Mouse (Mus musculus) c-Kit-positive CD71-positive TER-119-positive erythroid progenitor cells, embryonic 14.5 days (primary cell): ENCODE measurements around the gene Aktip.

Source experiments
- DNase-seq: peaks from one replicate; pipeline ENCODE4 v3.0.0-alpha.2; 2013; ENCODE audit warnings: low spot score

Gene Aktip

DNA sequence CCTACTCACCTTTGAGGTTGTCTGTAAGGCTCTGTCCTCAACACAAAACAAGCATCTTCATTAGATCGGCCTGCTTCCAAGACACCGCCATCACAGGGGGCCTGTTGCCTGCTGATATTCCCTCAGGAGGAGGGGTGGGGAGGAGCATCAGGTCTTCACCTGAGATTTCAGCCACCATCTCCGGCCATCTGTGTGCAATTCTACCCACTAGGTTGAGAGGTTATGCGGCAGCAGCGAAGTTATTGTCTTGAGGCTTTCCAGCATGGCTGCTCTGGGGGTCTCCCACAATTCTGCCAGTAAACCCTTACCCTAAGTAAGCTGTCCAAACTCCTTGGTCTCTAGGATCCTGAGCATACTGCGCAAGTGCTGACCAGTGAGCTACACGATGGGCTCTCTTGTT lies at the start of gene Aktip:
TSS of gene Aktip (minus strand) at position 101 of the 400 bp plus-strand sequence.
- DNase-seq, result no peak

DNA sequence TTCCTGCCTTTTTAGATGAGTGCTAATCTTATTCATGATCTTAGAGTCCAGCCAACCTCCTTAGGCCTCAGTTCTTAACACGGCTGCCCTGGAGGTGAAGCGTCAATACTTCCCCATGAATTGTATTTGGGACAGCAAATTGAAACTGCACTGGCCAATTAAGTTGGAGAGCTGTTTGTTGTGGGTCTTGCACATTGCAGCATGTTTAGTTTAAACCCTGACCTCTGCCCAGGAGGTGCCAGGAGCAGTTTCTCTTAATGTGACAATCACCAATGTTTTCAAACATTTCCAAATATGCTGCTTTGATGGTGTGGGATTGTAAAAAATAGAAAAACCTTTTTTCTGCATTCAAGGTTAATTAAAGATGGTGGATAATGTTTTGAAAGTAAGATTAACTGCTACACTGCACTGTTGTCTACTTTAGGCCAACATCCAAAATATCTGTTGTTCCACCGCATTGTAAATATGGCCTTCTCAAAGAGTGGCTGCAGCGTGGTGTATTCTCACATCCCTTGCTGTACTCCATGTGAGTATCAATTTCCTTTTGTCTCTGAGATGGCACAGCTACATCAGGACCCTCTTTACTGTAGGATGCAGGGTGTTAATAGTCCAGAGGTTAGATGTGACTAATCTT lies 46.2 kb upstream of the Aktip start:
- DNase-seq, result no peak

DNA sequence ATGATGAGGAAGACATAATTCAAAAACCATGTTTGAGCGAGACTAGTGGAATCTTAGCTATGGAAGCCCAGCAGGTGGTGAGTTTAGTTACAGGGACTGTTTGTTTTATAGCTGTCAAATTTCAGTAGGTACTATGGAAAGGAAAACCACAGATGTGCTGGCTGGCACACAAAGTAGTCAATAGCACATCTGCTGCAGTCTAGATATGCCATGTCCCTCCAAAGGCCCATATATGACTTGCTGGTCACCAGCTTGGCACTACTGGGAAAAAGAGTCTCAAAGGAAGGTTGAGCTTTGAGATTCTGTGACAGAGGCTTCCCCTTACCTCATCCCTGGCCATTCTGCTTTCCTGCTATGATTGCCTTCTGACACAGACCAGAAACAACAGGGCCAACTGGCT lies 42.9 kb upstream of the Aktip start:
- no peak for DNase-seq

DNA sequence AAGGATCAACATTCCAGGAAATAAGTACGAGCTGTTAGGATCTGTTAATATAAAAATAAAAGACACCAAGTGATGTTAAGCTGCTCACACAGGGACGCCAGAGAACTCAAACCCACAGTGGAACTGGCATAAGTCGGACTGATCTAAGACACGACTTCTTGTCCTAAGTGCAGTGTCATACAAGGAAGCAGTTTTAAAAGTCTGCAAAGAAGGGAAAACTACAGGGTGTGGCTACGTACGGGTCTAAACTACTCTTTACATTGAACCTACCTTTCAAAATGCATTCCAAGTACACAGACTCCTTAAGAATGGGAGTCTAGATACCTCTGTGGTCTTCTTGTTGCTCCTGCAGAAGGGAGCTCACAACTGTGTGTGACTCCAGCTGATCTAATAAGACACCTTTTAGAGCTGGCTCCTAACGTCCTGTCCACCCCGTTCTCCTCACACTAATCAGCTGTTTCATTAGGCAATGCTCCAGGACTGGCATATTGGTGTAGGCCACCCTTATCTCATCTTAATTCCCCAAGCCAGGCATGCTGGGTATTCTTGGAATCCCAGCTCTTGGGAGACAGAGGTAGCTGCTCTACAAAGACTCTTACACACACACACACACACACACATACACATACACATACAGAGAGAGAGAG lies 42.2 kb upstream of the Aktip start:
- DNase-seq, result no peak

DNA sequence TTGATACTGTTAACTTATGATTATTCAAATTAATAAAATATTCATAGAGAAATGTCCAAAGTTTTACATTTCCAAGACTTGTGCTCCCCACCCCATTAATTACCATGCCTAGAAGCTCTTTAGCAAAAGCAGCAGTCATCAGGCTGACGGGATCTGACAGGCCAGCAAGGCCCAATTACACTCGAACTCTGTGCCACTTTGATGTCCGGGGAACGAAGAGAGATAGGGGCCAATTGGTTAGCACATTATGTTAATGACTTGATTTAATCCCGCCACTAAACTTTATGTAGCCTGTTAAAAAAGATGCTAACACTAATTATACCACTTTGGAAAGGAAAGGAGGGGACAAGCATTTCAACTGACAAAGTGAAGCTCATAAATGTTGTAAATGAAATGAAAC lies 41.6 kb upstream of the Aktip start:
- DNase-seq, result no peak

DNA sequence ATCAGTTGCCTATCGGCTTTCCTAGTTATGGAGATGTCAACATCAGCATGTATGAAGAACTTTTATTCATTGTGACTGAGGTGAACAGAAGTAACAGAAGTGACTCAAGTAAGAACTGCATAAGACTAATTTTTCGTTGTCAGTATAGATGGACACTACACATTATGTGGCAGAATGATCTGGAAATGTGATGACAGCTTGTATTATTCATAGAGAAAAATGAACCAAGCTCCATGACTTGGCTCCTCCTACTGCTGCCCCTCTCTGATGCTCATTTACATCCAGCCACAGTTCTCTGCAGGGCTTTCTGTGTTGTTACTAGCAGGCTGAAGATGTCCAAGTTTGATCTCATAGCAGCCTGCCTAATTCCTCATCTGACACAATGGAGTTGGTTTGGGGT lies 37.4 kb upstream of the Aktip start:
- DNase-seq, result no peak

DNA sequence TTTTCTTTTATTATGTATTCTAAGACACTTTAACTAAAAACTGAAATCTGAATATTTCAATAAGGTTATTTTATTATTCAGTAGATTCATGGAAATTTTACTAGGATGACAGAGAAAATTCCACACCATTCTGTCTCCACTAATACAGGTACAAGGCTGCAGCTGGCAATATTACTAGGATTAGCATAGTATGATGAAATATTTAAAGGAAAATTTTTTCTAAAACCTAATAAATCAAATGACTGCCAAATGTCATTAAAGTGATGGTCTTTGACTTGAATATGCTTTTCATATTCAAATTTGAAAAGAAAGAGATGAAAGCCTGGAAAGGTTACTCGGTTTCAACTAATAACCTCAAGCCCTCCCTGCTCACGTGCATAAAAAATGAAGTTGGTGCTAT lies 34.3 kb upstream of the Aktip start:
- DNase-seq, result no peak

DNA sequence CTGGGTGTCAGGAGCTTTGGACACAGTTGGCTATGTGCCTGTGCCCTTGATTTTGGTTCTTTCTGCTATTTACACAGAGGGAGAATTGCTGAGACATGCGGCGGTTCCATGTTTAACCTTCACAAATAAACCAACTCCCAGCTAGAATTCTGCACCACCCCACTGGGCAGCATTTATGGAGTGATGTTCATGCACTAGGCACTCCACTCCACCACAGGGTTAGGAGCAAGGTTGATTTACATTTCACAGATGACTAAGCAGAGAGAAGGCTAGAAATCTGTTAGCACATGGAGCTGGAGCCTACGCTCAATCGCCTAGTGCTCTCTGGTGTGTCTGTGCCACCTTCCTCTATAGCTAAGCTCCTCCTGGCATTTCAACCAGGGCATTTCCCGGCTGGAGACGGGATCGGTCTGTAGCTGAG lies 27.7 kb upstream of the Aktip start:
- no peak for DNase-seq

DNA sequence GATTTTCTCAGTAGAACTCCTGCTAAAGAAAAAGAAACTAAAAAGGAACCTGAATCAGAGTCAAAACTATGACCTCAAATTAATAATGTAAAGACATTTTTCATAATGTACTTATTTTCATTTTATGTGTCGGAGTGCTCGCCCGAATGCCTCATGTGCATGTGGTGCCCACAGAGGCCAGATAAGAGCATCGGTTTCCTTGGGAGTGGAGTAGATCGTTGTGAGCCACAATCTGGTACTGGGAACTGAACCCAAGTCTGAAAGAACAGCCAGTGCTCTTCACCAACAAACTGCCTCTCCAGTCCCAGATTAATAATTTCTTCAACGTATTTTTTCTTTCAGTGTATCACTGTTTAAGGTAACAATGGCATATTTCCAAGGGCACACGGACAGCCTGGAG lies 24.5 kb upstream of the Aktip start:
- DNase-seq, result no peak

DNA sequence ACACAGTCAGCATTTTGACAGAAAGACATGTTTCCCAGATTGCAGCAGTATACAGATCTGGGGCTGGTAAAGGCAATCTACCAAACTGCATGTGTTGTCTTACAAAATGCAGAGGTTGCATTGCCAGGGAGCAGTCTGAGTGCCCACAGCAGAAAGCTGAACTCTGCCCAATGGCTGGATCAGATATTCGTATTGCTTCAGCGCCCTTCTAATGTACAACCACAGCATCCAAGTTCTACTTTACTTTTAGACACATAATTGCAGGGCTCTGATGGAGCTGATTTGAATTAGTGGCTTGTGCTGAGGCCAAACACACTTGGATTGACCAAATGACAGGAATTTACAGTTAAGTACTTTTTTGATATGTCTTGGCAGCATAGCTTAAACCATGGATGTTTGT lies 22.1 kb upstream of the Aktip start:
- no peak for DNase-seq

DNA sequence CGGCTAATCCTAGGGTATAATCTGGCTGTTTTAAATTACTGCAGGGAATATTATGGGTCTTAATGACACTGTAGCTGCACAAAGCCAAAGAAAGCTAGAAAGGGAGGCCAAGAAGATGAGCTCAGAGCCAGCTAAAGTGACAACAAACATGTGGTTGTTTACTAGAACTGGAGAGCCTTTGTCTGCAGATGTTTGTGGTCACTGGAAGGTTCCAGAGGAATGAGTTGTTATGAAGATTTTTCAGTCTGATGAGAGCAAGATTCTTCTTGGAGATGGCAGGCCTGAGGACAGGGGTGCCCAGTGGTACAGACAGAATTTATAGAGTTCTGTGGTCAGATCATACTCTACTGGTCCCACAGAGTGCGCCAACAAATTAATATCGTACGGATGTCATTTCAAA lies 18.5 kb upstream of the Aktip start:
- DNase-seq, result no peak

DNA sequence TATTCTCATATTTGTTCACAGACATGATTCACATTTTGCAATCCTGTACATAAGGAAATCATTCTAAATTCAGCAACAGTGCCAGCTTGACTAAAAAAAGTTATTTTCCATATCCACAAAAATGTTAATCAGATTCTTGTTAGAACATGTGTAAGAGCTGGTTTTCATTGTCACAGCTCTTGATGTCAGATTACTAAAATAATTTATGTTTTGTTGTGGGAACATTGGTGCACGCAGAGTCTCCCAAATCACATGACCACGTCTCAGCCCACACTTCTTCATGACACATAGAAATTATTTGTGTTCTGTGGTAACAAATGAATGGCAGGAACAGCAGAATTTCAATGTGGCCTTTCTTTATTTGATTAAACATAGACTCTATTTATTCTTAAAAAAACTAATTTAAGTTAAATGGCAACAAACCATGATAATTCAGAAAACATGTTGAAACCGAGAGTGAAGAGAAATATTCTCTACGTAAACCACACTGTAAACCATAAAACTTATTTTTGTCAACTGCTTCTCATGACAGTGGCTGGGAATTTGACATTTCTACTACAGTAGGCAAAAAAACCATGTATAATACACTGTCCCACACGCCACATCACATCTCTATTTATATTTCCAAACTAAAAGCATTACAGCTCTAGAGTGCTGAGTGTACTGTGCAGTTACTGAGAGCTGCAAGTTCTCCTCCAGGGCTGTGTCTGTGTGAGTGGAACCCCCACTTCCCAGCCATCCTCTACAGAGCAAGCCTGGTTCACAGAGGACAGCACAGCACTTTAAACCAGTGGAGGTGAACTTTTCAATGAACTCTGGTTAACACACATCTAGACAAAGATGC lies 17.5 kb upstream of the Aktip start:
- DNase-seq, result no peak

DNA sequence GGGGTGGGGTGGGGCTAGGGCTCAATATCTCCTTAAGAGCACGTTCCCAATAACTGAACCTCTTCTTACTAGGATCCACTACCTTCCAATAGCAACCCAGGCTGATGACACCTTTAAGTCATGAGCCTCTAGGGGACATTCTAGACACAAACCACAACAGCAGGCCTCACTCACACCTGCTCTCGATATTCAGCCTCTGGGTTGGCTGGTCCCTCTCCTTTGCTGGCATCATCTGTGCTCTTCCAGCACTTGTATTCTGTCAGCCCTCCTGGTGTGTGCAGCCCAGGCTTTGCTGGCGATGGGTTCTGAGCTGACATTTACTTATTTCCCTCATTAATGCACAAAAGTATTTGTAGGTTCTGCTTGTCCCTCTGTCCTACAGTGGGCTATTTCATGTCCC lies 14.5 kb upstream of the Aktip start:
- DNase-seq, result no peak

DNA sequence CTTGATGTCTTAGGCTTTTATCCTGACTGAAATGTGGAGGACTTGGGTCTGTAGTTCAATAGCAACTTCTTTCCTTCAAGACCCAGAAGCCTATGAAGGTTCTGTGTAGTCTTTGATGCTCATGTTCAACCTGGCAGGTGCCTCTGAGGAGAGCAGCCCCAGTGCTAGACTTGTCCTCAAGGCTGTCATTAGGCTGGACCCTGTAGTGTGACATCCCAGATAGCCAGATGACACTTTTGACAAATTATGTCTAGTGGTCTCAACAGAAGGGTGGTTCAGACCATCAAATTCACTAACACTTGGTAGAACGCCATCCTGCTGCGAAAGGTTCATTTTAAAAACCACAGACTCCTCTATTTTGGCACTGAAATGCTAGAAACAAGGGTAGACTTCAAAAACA lies 13.2 kb upstream of the Aktip start:
- no peak for DNase-seq

DNA sequence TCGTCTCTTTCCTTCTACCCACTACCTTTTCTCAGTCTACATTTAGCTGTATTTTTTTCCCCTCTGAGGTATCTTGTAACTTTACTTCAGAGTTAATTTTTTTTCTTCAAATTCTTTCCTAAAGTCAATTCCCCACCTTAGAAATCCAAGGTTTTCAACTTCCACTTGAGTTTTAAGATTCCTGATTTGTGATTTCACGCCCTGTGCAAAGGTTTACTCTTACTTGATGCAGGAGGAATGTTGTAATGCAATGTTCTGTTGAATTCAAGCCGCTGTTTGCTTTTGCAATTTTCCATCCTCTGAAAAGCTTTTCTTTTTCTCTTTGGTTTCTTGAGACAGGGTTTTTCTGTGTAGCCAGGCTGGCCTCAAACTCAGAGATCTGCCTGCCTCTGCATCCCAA lies 9.9 kb upstream of the Aktip start:
- no peak for DNase-seq

DNA sequence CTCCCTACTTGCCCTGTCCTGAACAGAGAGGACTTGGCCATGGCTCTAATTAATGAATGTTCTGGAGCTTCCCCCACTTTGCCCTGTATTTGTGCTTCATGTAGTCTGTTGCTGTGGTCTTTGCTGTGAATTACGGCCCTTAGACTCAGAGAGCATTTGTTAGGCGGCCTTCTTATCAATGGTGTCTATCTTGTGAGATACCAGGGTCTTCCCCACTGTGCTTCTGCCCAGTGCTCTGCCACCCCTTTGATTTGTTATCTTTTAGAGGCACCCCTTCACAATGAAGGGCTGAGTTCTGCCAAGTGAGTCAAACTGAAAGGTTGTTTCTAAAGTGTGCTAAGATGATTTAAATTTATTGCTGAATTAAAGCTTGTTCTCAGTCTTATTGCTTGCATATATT lies 7.9 kb upstream of the Aktip start:
- no peak for DNase-seq

DNA sequence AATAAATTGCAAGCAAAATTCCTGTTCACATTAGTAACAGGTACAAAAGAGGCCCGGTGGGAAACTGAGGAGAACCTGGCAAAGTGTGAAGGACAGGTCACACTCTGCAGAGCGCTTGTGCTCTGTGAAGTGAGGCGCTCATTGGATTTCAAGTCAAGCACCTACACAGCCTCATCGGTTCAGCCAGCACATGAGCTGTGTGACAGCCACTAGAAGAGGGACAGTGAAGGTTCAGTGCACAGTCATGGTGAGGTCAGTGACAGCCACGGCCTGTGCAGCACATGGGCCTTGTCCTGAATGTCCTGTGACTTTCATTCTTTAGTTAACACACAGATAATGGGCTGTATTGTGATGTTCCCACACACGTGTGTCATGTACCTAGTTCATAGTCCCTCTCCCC lies 6.1 kb upstream of the Aktip start:
- no peak for DNase-seq

DNA sequence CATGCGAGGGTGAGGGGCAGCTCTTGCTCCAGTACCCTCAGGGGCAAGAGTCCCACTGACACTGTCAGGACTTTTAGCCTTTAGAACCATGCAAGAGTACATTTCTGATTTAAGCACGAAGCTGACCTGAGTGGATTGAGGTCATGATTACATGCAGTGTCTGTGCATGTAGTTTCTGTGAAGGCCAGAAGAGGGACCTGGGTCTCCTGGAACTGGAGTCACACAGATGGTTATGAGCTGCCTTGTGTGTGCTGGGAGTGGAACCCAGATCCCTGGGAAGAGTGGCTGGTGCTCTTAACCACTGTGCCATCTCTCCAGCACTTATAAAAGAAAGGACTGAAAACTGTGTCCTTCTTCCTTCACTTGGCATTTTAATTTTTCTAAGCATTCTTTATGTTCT lies 1.4 kb upstream of the Aktip start:
- DNase-seq, result no peak

DNA sequence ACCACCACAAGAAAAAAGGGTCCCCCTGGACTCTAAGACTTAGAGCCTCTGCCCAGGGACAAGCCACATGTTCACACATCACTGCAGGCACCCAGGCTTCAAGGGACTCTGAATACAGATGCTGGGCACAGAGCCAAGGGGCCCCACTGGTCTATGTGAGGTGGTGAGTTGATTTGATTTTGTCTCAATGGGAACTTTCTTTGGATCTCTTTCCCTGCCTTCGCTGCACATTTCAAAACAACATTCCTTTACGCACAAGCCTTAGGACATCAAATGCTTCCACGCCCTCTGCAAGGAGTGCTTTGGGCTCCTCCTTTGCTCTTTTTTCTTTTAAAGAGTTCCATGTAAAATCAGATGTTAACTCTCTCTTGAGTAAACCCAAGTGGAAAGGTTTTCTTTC lies 1.7 kb downstream of the Aktip start:
- no peak for DNase-seq

DNA sequence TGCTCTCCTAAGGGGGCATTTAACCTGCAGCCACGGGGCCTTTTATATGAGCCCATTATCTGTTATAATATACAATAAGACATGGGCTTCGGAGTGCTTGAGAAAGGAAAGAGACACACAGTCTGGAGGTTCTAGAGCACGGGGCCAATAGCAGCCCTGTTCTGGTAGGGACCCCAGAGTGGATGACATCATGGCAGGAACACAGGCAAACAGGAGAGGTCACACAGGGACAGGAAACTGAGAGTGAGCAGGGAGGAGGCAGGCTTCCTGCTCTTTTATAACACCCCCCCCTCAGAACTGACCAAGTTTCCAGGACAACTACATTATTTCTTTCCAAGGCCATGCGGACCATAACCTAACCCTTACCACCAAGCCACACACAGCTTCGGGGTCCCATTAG lies 2.5 kb downstream of the Aktip start:
- DNase-seq, result no peak

DNA sequence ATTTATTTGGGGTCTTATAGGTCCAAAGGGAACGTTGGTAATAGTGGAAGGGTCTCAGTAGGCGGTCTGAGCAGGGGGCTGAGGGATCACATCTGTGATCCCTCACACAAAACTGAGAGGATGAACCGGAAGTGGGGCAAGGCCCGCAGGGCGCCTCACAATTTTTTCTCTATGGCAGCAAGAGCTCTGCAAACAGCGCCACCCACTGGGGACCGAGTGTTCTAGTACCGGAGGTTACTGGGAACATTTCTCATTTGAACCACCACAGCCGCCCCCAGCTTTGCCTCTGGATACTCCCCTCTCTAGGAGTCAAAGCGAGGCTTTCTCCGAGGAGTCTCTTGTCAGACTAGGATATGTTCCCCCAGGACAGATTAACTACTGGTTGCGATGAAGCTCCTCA lies 3.1 kb downstream of the Aktip start:
- DNase-seq, result no peak

DNA sequence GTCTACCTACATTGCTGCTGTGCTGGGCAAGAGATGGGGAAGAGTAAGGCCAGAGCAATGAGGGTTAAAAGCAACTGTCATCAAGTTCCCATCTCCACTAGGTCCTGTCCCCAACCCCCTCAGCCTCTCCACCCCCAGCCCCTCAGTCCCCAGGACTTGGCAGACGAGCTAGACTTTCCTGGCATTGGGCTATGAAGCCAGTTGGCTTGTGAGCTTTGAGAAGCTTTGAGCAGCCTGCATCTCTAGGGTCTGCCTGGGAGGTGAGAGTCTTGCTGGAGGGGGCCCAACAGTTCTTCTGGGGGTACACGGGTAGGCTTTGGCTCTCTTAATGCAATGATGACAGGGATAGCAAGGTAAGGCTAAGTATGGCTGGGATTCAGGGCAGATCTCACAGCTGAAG lies 5.7 kb downstream of the Aktip start:
- no peak for DNase-seq

DNA sequence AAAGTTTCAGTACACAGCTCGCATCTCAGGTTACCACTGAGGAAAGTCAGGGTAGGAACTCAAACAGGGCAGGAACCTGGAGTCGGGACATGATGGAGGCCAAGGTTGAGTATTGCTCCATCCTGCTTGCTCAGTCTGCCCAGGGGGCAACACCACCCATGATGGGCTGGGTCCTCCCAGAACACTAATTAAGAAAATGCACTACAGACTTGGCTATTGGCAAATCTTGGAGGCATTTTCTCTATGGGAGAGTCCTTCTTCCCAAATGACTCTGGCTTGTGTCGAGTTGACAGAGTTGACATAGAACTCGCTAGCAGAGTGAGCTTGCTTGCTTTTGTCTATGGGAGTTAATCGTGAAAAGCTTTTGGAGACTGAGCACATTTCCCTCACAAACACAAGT lies 6.8 kb downstream of the Aktip start:
- no peak for DNase-seq
